Mouse (Mus musculus) heart, embryonic 16.5 days (tissue): Measurements from ENCODE around the gene 2700081O15Rik. TPM values are rescaled to one million over a fixed set of nuclear protein-coding genes. Genes with fewer than 3 reads are reported as not detected.
"Not testable (repeated sequence)": the region's sequence is repeated elsewhere in the genome, so short reads cannot be mapped to it uniquely, and the experiment has no call there.

ENCODE experiments used
- ATAC-seq: fragments of 200-750 bp; cut with Nextera tagmentation; replicated peaks from 2 replicates; pipeline ENCODE4 v1.8.0; 2017; ENCODE audit warnings: moderate number of reproducible peaks; ENCODE audit not compliant: insufficient read depth, low FRiP score; ENCODE audit errors: extremely low read depth
- H3K27ac ChIP-seq: fragments of 300-500 bp; sonication (generic); 2 replicates; pipeline ENCODE4 v1.5.1; 2014; ENCODE audit warnings: mild to moderate bottlenecking, low read length, control low read depth, moderate library complexity
- H3K27me3 ChIP-seq: fragments of 300-500 bp; sonication (generic); 2 replicates; pipeline ENCODE4 v1.6.1; 2014; ENCODE audit warnings: low read length, mixed read lengths; ENCODE audit not compliant: control insufficient read depth, insufficient read depth
- H3K36me3 ChIP-seq: fragments of 300-500 bp; sonication (generic); 2 replicates; pipeline ENCODE4 v1.6.1; 2014; ENCODE audit not compliant: control insufficient read depth, insufficient read depth
- H3K4me1 ChIP-seq: fragments of 300-500 bp; sonication (generic); 2 replicates; pipeline ENCODE4 v1.6.1; 2014; ENCODE audit warnings: low read length, mixed read lengths; ENCODE audit not compliant: control insufficient read depth, insufficient read depth
- H3K4me2 ChIP-seq: fragments of 300-500 bp; sonication (generic); 2 replicates; pipeline ENCODE4 v1.6.1; 2014; ENCODE audit warnings: low read depth, mild to moderate bottlenecking, control low read depth, low read length
- H3K4me3 ChIP-seq: fragments of 300-500 bp; sonication (generic); 2 replicates; pipeline ENCODE4 v1.5.1; 2014; ENCODE audit warnings: mild to moderate bottlenecking, control low read depth, low read length
- H3K9ac ChIP-seq: fragments of 300-500 bp; sonication (generic); 2 replicates; pipeline ENCODE4 v1.6.1; 2014; ENCODE audit warnings: low read length, control low read depth
- H3K9me3 ChIP-seq: fragments of 300-500 bp; sonication (generic); replicated peaks from 2 replicates; pipeline ENCODE4 v1.6.1; 2016; ENCODE audit warnings: low read length; ENCODE audit not compliant: control insufficient read depth
- WGBS: fragments of 180-500 bp; shearing (Covaris S2); extraction: QIAGEN DNeasy Blood & Tissue Kit; methylation state at CpG from one replicate; pipeline ENCODE4 v1.1.7; 2014; 5-methylcytosine and 5-hydroxymethylcytosine counted together
- polyA plus RNA-seq: library from polyadenylated mRNA; unstranded; fragments of >200 nt; fragmentation: Nextera tagmentation; extraction: Ambion mirVana; gene quantifications from 2 replicates; pipeline ENCODE4 v1.2.1, GENCODE M21; 2015

2700081O15Rik gene
- polyA plus RNA-seq, 1 experiment from 2014 or later, result 3.1 TPM

DNA sequence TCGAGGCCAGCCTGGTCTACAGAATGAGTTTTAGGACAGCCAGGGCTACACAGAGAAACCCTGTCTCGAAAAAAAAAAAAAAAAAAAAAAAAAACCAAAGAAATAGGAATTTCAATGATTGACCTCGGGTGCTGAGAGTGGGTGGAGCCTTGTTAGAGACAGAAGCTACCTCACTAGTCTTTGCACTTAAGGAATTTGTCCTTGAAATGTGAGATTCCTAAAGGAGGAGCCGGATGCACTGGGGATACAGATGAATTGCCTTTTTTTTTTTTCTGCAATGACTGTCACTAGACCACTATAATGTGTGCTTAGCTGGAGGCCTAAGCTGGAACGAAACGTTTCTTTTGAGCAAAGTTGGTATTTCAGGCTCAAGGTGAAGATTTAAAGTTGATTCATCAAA, 28.9 kb upstream of the 2700081O15Rik start:
- Histone ChIP-seq H3K36me3 (peaks cover 6% of the 10 kb centered on the region), H3K4me3 (no peak overlapping the region), H3K9ac (no peak overlapping the region), H3K4me2 (no peak overlapping the region), H3K27ac (no peak overlapping the region), H3K27me3 (no peaks in the 10 kb centered on the region), H3K9me3 (peaks cover 15% of the 10 kb centered on the region), H3K4me1 (peaks cover 9% of the 10 kb centered on the region)
- 76% methylated on average over 6 of the region's 6 CpGs for WGBS
- ATAC-seq, result no peak

DNA sequence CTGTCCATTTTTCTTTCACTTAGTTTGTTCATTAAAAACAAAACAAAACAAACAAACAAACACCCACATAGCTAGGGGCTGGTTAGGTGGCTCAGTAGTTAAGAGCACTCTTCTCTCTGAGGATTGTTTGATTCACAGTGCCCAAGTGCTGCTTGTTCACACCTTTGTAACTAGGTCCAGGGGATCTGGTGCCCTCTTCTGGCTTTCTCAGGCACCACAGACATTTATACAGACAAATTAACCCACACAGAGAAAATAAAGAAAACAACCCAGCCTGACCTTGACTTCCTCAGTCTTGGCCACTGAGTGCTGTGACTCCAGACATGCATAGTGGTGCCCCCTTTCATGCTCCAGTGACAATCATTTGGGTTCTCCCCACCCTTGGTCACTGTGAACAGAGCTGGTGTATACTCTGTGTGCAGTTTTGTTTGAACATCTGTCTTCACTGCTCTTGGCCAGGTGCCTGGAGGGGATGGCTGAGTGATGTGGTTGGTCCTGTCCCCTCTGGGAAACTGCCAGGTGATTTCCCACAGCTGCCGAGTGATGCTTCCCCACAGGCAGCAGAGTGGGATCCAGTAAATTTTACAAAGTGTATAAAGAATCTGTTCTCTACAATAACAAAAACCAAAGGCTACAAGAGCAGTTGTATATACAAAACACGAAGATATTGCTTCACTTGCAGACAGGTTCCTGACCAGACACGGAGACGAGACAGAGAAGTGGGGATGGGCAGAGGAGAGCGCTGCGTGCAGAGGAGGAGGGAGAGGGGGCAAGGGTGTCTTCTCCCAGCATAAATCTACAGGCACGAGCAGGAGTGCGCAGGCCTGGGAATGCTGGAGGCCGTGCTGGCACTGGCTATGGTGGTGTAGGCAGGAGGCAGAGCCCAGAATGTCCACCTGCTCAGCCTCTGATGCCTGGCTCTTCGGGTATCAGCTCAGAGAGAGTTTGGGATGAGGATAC, 20.3 kb upstream of the 2700081O15Rik start:
- not testable (repeated sequence) for H3K4me1 ChIP-seq, ATAC-seq

DNA sequence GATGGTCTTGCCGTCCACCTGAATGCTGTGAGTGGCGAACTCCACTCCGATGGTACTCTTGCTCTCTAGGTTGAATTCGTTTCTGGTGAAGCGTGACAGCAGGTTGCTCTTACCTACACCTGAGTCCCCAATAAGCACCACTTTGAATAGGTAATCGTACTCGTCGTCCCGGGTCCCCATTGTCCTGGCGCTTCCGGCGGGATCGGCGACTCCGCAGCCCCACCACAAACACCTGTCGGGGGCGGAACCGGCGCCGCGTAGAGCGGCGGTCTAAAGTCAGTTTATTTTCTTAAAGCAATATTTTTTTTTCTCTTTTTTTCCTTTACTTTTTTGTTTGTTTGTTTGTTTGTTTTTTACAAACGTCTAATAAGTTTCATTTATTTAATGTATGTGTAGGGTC, 18.5 kb upstream of the 2700081O15Rik start:
- H3K9me3 ChIP-seq, result peaks cover 17% of the 10 kb centered on the region
- not testable (repeated sequence) for H3K9ac ChIP-seq, H3K27me3 ChIP-seq, H3K36me3 ChIP-seq, H3K4me3 ChIP-seq, ATAC-seq, H3K4me2 ChIP-seq, H3K4me1 ChIP-seq, H3K27ac ChIP-seq
- 36% methylated on average over 24 of the region's 24 CpGs for whole genome bisulfite sequencing

More for the DNA sequence above, 20.3 kb upstream of the 2700081O15Rik start:
- peaks cover 17% of the 10 kb centered on the region for H3K9me3 ChIP-seq
- not testable (repeated sequence) for H3K9ac ChIP-seq, H3K4me3 ChIP-seq, H3K27ac ChIP-seq, H3K27me3 ChIP-seq, H3K4me2 ChIP-seq, H3K36me3 ChIP-seq
- 66% methylated on average over 9 of the region's 10 CpGs for WGBS

DNA sequence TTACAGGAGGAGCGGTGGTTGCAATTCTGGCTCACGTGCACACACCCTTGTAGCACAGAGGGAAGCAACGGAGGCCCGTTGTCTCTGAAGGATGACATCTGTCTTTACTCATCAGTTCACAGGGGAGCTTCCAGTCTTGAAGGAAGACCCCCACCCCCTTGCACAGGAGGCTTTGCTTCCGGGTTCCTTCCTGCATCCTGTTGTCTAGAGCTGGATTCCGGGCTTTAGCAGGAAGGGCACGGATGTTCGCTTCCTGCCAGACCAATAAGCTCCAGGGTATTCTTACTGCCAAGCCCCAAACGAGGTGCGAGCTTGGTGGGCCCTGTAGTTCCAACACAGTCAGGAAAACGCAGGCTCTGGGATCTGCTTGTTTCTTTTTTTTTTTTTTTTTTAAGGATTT, 16.8 kb upstream of the 2700081O15Rik start:
- Histone ChIP-seq H3K4me1 (peaks cover 8% of the 10 kb centered on the region), H3K27me3 (peaks cover 3% of the 10 kb centered on the region; the same call in 1 of the 2 replicates), H3K9me3 (peaks cover 7% of the 10 kb centered on the region; the same call in 1 of the 2 replicates), H3K36me3 (no peaks in the 10 kb centered on the region), H3K4me3 (no peak overlapping the region), H3K27ac (peak overlapping the region; percentile 41), H3K4me2 (0 out of 2 replicates have a peak overlapping the region, but pooled peaks have one; percentile 2), H3K9ac (no peak overlapping the region)
- 47% methylated on average over 11 of the region's 11 CpGs for WGBS
- no peak for ATAC-seq

DNA sequence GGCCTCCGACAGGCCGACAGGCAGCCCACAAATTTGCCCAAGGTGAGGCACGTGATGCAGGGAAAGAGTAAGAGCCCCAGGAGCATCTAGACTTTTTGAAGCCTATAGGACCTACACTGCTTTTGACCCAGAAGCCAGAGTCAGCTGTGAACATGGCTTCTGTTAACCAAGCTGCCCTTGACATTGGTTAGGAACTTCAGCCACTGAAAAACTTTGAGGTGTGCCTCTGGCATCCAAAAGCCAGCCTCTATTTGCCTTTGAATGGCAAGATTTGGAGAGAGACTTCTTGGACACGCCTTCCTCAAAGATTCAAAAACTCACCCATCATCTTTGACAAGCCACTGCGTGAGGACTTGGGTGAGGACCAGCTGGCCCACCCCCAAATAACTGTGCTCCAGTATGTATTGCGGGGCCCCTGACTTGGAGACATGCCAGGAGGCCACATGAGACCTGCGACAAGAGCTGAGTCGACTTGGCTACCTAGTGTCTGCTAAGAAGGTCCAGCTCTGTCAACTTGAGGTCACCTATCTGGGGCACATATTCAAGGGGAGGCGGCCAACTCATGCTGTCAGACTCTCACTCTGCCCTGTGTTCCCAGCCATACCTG, 12.7 kb upstream of the 2700081O15Rik start:
- Histone ChIP-seq H3K4me1 (peaks cover 8% of the 10 kb centered on the region), H3K4me3 (no peak overlapping the region), H3K27me3 (no peaks in the 10 kb centered on the region; the same call in 1 of the 2 replicates), H3K27ac (no peak overlapping the region), H3K4me2 (no peak overlapping the region), H3K9ac (no peak overlapping the region), H3K36me3 (no peaks in the 10 kb centered on the region), H3K9me3 (peaks cover 5% of the 10 kb centered on the region)
- no peak for ATAC-seq
- 52% methylated on average over 9 of the region's 9 CpGs for WGBS

DNA sequence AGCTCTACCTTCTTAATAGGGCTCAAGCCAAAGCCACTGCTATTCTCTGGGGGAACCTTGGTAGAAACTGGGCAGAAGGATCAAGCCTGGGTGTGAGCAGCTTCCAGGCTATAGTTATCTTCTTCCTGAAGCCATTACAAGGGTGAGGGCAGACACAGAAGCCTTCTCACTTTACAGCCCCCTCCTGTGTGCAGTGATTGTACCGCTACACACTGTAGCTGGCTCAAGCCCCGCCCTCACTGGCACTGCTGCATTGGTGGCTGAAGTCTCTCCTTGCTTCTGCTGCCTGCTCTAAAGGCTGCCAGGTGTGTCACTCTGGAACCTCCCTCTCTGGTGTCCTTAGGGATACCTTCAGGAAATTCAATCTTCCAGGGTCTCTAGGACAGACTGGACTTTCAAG, 5.1 kb upstream of the 2700081O15Rik start:
- ATAC-seq, result no peak
- no peak overlapping the region for H3K4me3 ChIP-seq
- WGBS, result 54% methylated on average over 2 of the region's 2 CpGs
- H3K27ac ChIP-seq, result no peak overlapping the region
- H3K9me3 ChIP-seq, result peaks cover 5% of the 10 kb centered on the region
- H3K27me3 ChIP-seq, result no peaks in the 10 kb centered on the region
- H3K36me3 ChIP-seq, result no peaks in the 10 kb centered on the region
- H3K4me2 ChIP-seq, result no peak overlapping the region
- H3K4me1 ChIP-seq, result peaks cover 11% of the 10 kb centered on the region
- no peak overlapping the region for H3K9ac ChIP-seq

DNA sequence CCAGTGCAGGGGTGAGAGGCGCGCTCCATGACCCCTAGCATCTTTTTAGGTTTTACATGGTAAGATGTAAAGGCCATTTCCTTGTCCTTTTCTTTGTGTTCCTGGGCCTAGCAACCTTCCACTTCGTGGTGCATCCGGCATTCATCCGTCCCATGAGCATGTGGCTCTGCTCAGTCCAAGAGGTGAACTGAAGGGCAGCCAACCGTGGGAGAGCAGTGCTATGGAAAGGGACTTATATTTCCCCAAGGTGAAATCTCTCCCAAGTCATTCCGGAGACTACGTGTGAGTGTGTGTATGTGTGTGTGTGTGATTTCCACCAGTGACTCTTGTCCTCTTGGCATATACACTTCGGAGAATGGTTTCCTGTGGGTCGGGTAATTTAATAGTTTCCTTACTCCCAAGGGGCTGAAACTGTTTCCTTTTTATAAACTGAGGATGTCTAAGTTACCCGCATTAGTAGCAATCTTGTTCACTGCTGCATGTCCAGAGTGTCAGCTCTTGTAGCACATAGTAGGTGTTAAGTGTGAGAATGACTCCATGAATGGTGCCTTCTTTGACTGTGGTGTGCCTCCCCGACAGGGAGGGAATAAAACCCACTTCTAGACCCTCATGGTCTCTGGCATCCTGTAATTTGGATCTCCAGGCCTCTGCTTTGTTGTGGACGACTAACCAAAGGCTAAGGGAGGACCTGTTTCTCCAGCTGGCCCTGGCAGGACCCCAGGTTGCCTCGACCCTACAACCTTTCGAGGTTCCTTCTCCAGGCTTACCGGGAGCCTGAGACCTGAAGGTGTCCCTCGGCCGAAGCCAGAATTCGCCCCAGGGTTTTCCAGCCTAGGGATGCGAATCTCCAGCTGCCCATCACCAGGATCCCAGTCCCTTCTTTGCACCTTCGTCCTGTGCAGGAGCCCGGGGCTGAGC, 1.2 kb upstream of the 2700081O15Rik start:
- WGBS, result 30% methylated on average over 22 of the region's 22 CpGs
- Histone ChIP-seq H3K9me3 (no peaks in the 10 kb centered on the region), H3K36me3 (peaks cover 6% of the 10 kb centered on the region; the same call in 1 of the 2 replicates), H3K9ac (peak overlapping the region; percentile 97), H3K27me3 (no peaks in the 10 kb centered on the region), H3K27ac (peak overlapping the region; percentile 94), H3K4me1 (peaks cover 39% of the 10 kb centered on the region), H3K4me2 (peak overlapping the region; percentile 80), H3K4me3 (peak overlapping the region; percentile 89)
- ATAC-seq, result no peak

DNA sequence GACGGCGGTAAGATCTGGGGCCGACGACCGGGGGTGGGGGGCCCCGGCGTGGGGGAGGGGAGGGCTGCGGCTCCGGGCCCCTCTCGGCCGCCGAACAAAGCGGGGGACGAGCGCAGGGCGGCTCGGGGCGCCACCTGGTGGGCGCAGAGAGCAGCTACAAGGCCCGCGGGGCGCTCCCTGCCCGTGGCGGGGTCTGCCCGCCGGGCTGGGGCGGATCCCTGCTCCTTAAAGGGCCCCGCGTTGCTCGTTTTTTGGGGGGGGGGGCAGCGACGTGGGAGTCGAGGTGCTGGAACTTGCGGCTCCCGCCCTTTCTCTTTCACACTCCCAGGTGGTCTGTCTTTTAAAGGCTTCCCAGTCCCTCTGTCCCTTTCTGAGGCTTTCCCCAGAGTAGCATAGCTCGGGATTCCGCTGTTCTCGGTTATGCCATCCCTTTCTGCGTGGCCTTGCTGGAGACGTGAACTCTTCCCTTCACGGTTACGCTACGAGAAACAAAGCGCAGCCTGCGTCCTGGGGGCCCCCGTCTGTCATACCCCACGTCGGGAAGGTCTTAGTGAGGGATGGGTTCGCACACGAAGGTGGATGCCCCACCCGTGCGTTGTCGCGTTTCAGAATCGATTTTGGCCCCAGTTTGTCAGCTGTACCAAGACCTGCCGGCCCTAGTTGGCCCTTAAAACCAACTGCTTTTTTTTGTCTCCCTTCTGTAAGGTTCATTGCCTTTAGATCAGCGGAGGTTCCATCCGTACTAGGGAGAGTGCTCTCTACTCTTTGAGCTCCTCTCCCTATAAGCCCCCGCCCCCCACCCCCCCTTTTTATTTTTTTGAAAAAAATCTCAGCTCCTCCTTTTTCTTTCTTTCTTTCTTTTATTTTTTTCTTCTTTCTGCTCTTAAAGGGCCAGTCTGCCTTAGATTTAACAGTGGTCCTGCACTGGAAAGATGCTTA, 755 bp downstream of the 2700081O15Rik start:
- Histone ChIP-seq H3K4me2 (peak overlapping the region; percentile 91), H3K9me3 (no peaks in the 10 kb centered on the region), H3K4me1 (peaks cover 59% of the 10 kb centered on the region), H3K36me3 (peaks cover 6% of the 10 kb centered on the region; the same call in 1 of the 2 replicates), H3K9ac (peak overlapping the region; percentile 97), H3K27me3 (no peaks in the 10 kb centered on the region), H3K4me3 (peak overlapping the region; percentile 89), H3K27ac (peak overlapping the region; percentile 94)
- ATAC-seq, result peak; percentile 71
- WGBS, result under 1% methylated on average over 59 of the region's 59 CpGs
